Mouse (Mus musculus): Measurements from ENCODE around the gene Pus10. TPM values are rescaled to one million over a fixed set of nuclear protein-coding genes. Genes with fewer than 3 reads are reported as not detected.

Gene Pus10
- polyA plus RNA-seq, 1 experiment from 2014 or later, result 10.6 TPM

GRCm38 (mm10) chr11:23682561-23682960 lies 17.1 kb downstream of the Pus10 start:
- ATAC-seq, result no peak
- no peaks in the 10 kb centered on the region for H3K27me3 ChIP-seq (replicated peaks; ENCODE audit: control insufficient read depth, insufficient read depth, low read length)
- H3K4me1 ChIP-seq (ENCODE audit: control insufficient read depth, insufficient read depth, low read depth, low read length), result no peaks in the 10 kb centered on the region
- H3K9ac ChIP-seq (ENCODE audit: low read depth, low read length), result no peak overlapping the region
- H3K36me3 ChIP-seq (ENCODE audit: control insufficient read depth, insufficient read depth, low read length), result peaks cover 7% of the 10 kb centered on the region
- no peak overlapping the region for H3K4me3 ChIP-seq (ENCODE audit: low read length)
- H3K9me3 ChIP-seq (ENCODE audit: control insufficient read depth, low read length), result no peaks in the 10 kb centered on the region
- no peak overlapping the region for H3K27ac ChIP-seq (ENCODE audit: low read depth, low read length)
- H3K4me2 ChIP-seq (ENCODE audit: low read length), result no peak overlapping the region
- 82% methylated on average over 5 of the region's 5 CpGs for whole genome bisulfite sequencing

- ATAC-seq, result no peak
- H3K36me3 ChIP-seq (ENCODE audit: control insufficient read depth, insufficient read depth, low read length), result peaks cover 1% of the 10 kb centered on the region
- H3K27ac ChIP-seq (ENCODE audit: low read depth, low read length), result no peak overlapping the region
- no peak overlapping the region for H3K4me2 ChIP-seq (ENCODE audit: low read length)
- no peaks in the 10 kb centered on the region for H3K9me3 ChIP-seq (ENCODE audit: control insufficient read depth, low read length)
- H3K4me1 ChIP-seq (ENCODE audit: control insufficient read depth, insufficient read depth, low read depth, low read length), result no peaks in the 10 kb centered on the region
- no peak overlapping the region for H3K9ac ChIP-seq (ENCODE audit: low read depth, low read length)
- no peaks in the 10 kb centered on the region for H3K27me3 ChIP-seq (replicated peaks; ENCODE audit: control insufficient read depth, insufficient read depth, low read length)
- 88% methylated on average over 5 of the region's 5 CpGs for WGBS
- H3K4me3 ChIP-seq (ENCODE audit: low read length), result no peak overlapping the region
These were observed 21.2 kb downstream of the Pus10 start for GRCm38 (mm10) chr11:23686671-23687070.

GRCm38 (mm10) chr11:23688060-23688459 lies 22.6 kb downstream of the Pus10 start:
- no peaks in the 10 kb centered on the region for H3K4me1 ChIP-seq (ENCODE audit: control insufficient read depth, insufficient read depth, low read depth, low read length)
- H3K9me3 ChIP-seq (ENCODE audit: control insufficient read depth, low read length), result no peaks in the 10 kb centered on the region
- ATAC-seq, result no peak
- H3K4me2 ChIP-seq (ENCODE audit: low read length), result no peak overlapping the region
- H3K27ac ChIP-seq (ENCODE audit: low read depth, low read length), result no peak overlapping the region
- H3K27me3 ChIP-seq (replicated peaks; ENCODE audit: control insufficient read depth, insufficient read depth, low read length), result no peaks in the 10 kb centered on the region
- H3K4me3 ChIP-seq (ENCODE audit: low read length), result no peak overlapping the region
- H3K36me3 ChIP-seq (ENCODE audit: control insufficient read depth, insufficient read depth, low read length), result no peaks in the 10 kb centered on the region; the same call in 1 of the 2 replicates
- no peak overlapping the region for H3K9ac ChIP-seq (ENCODE audit: low read depth, low read length)
- 97% methylated on average over 1 of the region's 1 CpGs for WGBS

GRCm38 (mm10) chr11:23693286-23693685 lies 27.8 kb downstream of the Pus10 start:
- H3K9me3 ChIP-seq (ENCODE audit: control insufficient read depth, low read length), result no peaks in the 10 kb centered on the region
- H3K4me3 ChIP-seq (ENCODE audit: low read length), result no peak overlapping the region
- no peaks in the 10 kb centered on the region for H3K4me1 ChIP-seq (ENCODE audit: control insufficient read depth, insufficient read depth, low read depth, low read length)
- H3K9ac ChIP-seq (ENCODE audit: low read depth, low read length), result no peak overlapping the region
- H3K36me3 ChIP-seq (ENCODE audit: control insufficient read depth, insufficient read depth, low read length), result no peaks in the 10 kb centered on the region
- H3K27ac ChIP-seq (ENCODE audit: low read depth, low read length), result no peak overlapping the region
- WGBS, result 95% methylated on average over 2 of the region's 2 CpGs
- no peaks in the 10 kb centered on the region for H3K27me3 ChIP-seq (replicated peaks; ENCODE audit: control insufficient read depth, insufficient read depth, low read length)
- no peak overlapping the region for H3K4me2 ChIP-seq (ENCODE audit: low read length)
- no peak for ATAC-seq

- H3K27ac ChIP-seq (ENCODE audit: low read depth, low read length), result no peak overlapping the region
- no peak overlapping the region for H3K4me2 ChIP-seq (ENCODE audit: low read length)
- no peaks in the 10 kb centered on the region for H3K4me1 ChIP-seq (ENCODE audit: control insufficient read depth, insufficient read depth, low read depth, low read length)
- no peaks in the 10 kb centered on the region for H3K9me3 ChIP-seq (ENCODE audit: control insufficient read depth, low read length)
- no peak overlapping the region for H3K4me3 ChIP-seq (ENCODE audit: low read length)
- H3K27me3 ChIP-seq (replicated peaks; ENCODE audit: control insufficient read depth, insufficient read depth, low read length), result no peaks in the 10 kb centered on the region
- H3K36me3 ChIP-seq (ENCODE audit: control insufficient read depth, insufficient read depth, low read length), result no peaks in the 10 kb centered on the region
- H3K9ac ChIP-seq (ENCODE audit: low read depth, low read length), result no peak overlapping the region
- no peak for ATAC-seq
These were observed 30.4 kb downstream of the Pus10 start for GRCm38 (mm10) chr11:23695847-23696246.

GRCm38 (mm10) chr11:23698526-23698925 lies 33.1 kb downstream of the Pus10 start:
- H3K27ac ChIP-seq (ENCODE audit: low read depth, low read length), result no peak overlapping the region
- no peak overlapping the region for H3K4me2 ChIP-seq (ENCODE audit: low read length)
- no peaks in the 10 kb centered on the region for H3K9me3 ChIP-seq (ENCODE audit: control insufficient read depth, low read length)
- H3K36me3 ChIP-seq (ENCODE audit: control insufficient read depth, insufficient read depth, low read length), result no peaks in the 10 kb centered on the region
- no peak overlapping the region for H3K4me3 ChIP-seq (ENCODE audit: low read length)
- H3K9ac ChIP-seq (ENCODE audit: low read depth, low read length), result no peak overlapping the region
- no peaks in the 10 kb centered on the region for H3K27me3 ChIP-seq (replicated peaks; ENCODE audit: control insufficient read depth, insufficient read depth, low read length)
- WGBS, result 59% methylated on average over 2 of the region's 2 CpGs
- no peaks in the 10 kb centered on the region for H3K4me1 ChIP-seq (ENCODE audit: control insufficient read depth, insufficient read depth, low read depth, low read length)
- no peak for ATAC-seq

GRCm38 (mm10) chr11:23699414-23700095 lies 34.1 kb downstream of the Pus10 start:
- H3K27ac ChIP-seq (ENCODE audit: low read depth, low read length), result no peak overlapping the region
- H3K27me3 ChIP-seq (replicated peaks; ENCODE audit: control insufficient read depth, insufficient read depth, low read length), result no peaks in the 10 kb centered on the region
- no peak overlapping the region for H3K4me2 ChIP-seq (ENCODE audit: low read length)
- no peak for ATAC-seq
- H3K4me3 ChIP-seq (ENCODE audit: low read length), result no peak overlapping the region
- H3K9me3 ChIP-seq (ENCODE audit: control insufficient read depth, low read length), result no peaks in the 10 kb centered on the region
- 75% methylated on average over 3 of the region's 3 CpGs for WGBS
- no peak overlapping the region for H3K9ac ChIP-seq (ENCODE audit: low read depth, low read length)
- H3K36me3 ChIP-seq (ENCODE audit: control insufficient read depth, insufficient read depth, low read length), result no peaks in the 10 kb centered on the region
- no peaks in the 10 kb centered on the region for H3K4me1 ChIP-seq (ENCODE audit: control insufficient read depth, insufficient read depth, low read depth, low read length)

- Histone ChIP-seq H3K4me2 (ENCODE audit: low read length) (no peak overlapping the region), H3K4me1 (ENCODE audit: control insufficient read depth, insufficient read depth, low read depth, low read length) (no peaks in the 10 kb centered on the region), H3K9ac (ENCODE audit: low read depth, low read length) (no peak overlapping the region), H3K36me3 (ENCODE audit: control insufficient read depth, insufficient read depth, low read length) (no peaks in the 10 kb centered on the region; the same call in 1 of the 2 replicates), H3K4me3 (ENCODE audit: low read length) (no peak overlapping the region), H3K27ac (ENCODE audit: low read depth, low read length) (no peak overlapping the region), H3K9me3 (ENCODE audit: control insufficient read depth, low read length) (no peaks in the 10 kb centered on the region), H3K27me3 (replicated peaks; ENCODE audit: control insufficient read depth, insufficient read depth, low read length) (no peaks in the 10 kb centered on the region)
- WGBS, result 95% methylated on average over 3 of the region's 3 CpGs
- ATAC-seq, result no peak
These were observed 36.4 kb downstream of the Pus10 start for GRCm38 (mm10) chr11:23701831-23702230.

GRCm38 (mm10) chr11:23704604-23705294 lies 39.3 kb downstream of the Pus10 start:
- no peaks in the 10 kb centered on the region for H3K27me3 ChIP-seq (replicated peaks; ENCODE audit: control insufficient read depth, insufficient read depth, low read length)
- H3K4me2 ChIP-seq (ENCODE audit: low read length), result no peak overlapping the region
- H3K27ac ChIP-seq (ENCODE audit: low read depth, low read length), result no peak overlapping the region
- H3K9ac ChIP-seq (ENCODE audit: low read depth, low read length), result no peak overlapping the region
- WGBS, result 87% methylated on average over 7 of the region's 7 CpGs
- ATAC-seq, result no peak
- no peaks in the 10 kb centered on the region for H3K4me1 ChIP-seq (ENCODE audit: control insufficient read depth, insufficient read depth, low read depth, low read length)
- no peaks in the 10 kb centered on the region for H3K9me3 ChIP-seq (ENCODE audit: control insufficient read depth, low read length)
- H3K36me3 ChIP-seq (ENCODE audit: control insufficient read depth, insufficient read depth, low read length), result peaks cover 9% of the 10 kb centered on the region
- no peak overlapping the region for H3K4me3 ChIP-seq (ENCODE audit: low read length)
